In the genomic region with DNA sequence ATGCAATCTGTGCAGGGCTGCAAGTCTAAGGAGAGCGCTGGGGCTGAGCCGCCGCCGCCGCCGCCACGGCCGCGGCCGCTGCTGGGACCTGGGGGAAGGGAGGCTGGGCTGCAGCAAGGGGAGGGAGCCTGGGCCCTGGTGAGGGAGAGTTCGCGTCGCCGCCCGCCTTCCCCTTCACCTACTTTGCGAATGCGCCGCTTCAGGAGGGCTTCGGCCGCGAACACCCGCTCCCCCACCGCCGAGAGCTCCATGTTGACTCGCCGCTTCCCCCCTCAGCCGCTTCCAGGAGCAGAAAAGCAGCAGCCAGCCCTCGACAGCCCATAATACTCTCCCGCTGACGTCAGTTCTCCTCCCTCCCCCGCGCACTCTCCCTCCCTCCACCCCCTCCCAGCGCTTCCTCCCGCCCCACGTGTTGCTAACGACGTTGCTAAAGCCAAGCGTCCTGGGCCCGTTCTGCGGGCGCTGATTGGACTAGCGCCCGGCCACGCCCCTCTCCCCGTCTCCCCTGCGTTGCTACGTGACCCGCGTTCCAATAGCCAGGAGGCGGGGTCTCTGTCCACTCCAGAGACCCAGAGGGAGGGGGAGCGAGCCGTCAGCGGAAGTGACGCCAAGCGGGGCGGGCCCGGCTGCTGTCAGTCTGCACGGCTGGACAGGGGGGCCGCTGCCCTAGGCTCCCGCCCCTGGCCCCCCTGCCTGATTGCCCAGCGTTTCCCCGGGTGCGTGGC, we compare ENCODE assay signal across 7 mouse cellular contexts. TPM values are rescaled to one million over a fixed set of nuclear protein-coding genes. Genes with fewer than 3 reads are reported as not detected.
DNase-seq lines count a peak whose midpoint lies in the region; ATAC-seq lines count a peak whose summit lies in the region.

A gene (minus strand): TSS at position 370 of the 725 bp plus-strand sequence.

- ATAC-seq in intestine, embryonic 16.5 days: peak; percentile 93
- ATAC-seq in midbrain, embryonic 11.5 days (ENCODE audit: low FRiP score): peak; percentile 92

- peak within 1 kb of the TSS; percentile 86 for H3K9ac ChIP-seq in intestine, embryonic 16.5 days (ENCODE audit: low read depth, low read length)
- peak within 1 kb of the TSS; percentile 86 for H3K9ac ChIP-seq in midbrain, embryonic 11.5 days (ENCODE audit: low read length)

- peaks cover 49% of the 10 kb centered on the region for H3K27me3 ChIP-seq in intestine, embryonic 16.5 days (replicated peaks; ENCODE audit: control insufficient read depth, insufficient read depth, low read length)
- peaks cover 75% of the 10 kb centered on the region for H3K27me3 ChIP-seq in midbrain, embryonic 11.5 days (ENCODE audit: control insufficient read depth, insufficient read depth, low read length)

- peak; percentile 100 for DNase-seq in adrenal gland, adult 2 months
- peak; percentile 100 for DNase-seq in embryo, embryonic 11.5 days (ENCODE audit: low read depth, low spot score)
- DNase-seq in gastrocnemius, postnatal 36 days: peak; percentile 98 to 99
- DNase-seq in left cerebral cortex, postnatal 36 days (ENCODE audit: low spot score in 2 of 2): peak; percentile 99 to 100
- peak; percentile 100 for DNase-seq in midbrain, embryonic 11.5 days (ENCODE audit: low spot score, missing footprints)
- DNase-seq in skeletal muscle tissue, adult 2 months (ENCODE audit: low read depth, low spot score): peak; percentile 100

- H3K9me3 ChIP-seq in intestine, embryonic 16.5 days (ENCODE audit: control insufficient read depth, low read length): no peaks in the 10 kb centered on the region
- H3K9me3 ChIP-seq in midbrain, embryonic 11.5 days (ENCODE audit: control insufficient read depth, low read length): no peaks in the 10 kb centered on the region

- peaks cover 6% of the 10 kb centered on the region for H3K36me3 ChIP-seq in intestine, embryonic 16.5 days (ENCODE audit: control insufficient read depth, insufficient read depth, low read length)
- 0 out of 2 replicates have a peak, but pooled peaks cover 3% of the 10 kb centered on the region for H3K36me3 ChIP-seq in midbrain, embryonic 11.5 days (ENCODE audit: control insufficient read depth, insufficient read depth, low read length)

- peak within 1 kb of the TSS; percentile 97 for H3K4me2 ChIP-seq in intestine, embryonic 16.5 days (ENCODE audit: low read depth, low read length)
- peak within 1 kb of the TSS; percentile 97 for H3K4me2 ChIP-seq in midbrain, embryonic 11.5 days

- under 1% methylated on average over 52 of the region's 63 CpGs for WGBS in intestine, embryonic 16.5 days
- WGBS in midbrain, embryonic 11.5 days: under 1% methylated on average over 56 of the region's 63 CpGs

- peak within 1 kb of the TSS; percentile 76 for H3K4me3 ChIP-seq in intestine, embryonic 16.5 days (ENCODE audit: low read length)
- peak within 1 kb of the TSS; percentile 59 for H3K4me3 ChIP-seq in midbrain, embryonic 11.5 days (ENCODE audit: low read depth, low read length)

- peak within 1 kb of the TSS; percentile 73 for H3K27ac ChIP-seq in intestine, embryonic 16.5 days (ENCODE audit: low read length)
- H3K27ac ChIP-seq in midbrain, embryonic 11.5 days (ENCODE audit: low read depth, low read length): peak within 1 kb of the TSS; percentile 76

- intact Hi-C loops in gastrocnemius, postnatal 36 days (cut with DNase I): loop anchor here (5.0 kb wide), 1 partner anchor 87 kb away; no protein-coding TSS in a partner anchor
- intact Hi-C loops in left cerebral cortex, postnatal 36 days (cut with DNase I): loop anchor here (2.0 kb wide), 1 partner anchor 16 kb away; no protein-coding TSS in a partner anchor

- H3K4me1 ChIP-seq in intestine, embryonic 16.5 days (ENCODE audit: control insufficient read depth, insufficient read depth, low read length): peaks cover 51% of the 10 kb centered on the region
- peaks cover 63% of the 10 kb centered on the region for H3K4me1 ChIP-seq in midbrain, embryonic 11.5 days (ENCODE audit: control insufficient read depth, insufficient read depth, low read length)

RNA-seq across cellular contexts. Expression of the gene that starts here (rescaled TPM):
- 10 to 100 TPM; 16.3 to 22.9 TPM for total RNA-seq in adrenal gland, adult 2 months (2021)
- polyA plus RNA-seq in adrenal gland, adult 2 months (2012; rRNA removed): 11.3 and 12.2 TPM in 2 replicates
- 1 to 10 TPM; 1.5 to 1.9 TPM for total RNA-seq in gastrocnemius, postnatal 36 days (2021)
- 8.1 and 8.5 TPM in 2 replicates for polyA plus RNA-seq in intestine, embryonic 16.5 days (2015; fragmentation: Nextera tagmentation; extraction: Ambion mirVana)
- 10 to 100 TPM; 12.3 to 16.0 TPM for total RNA-seq in left cerebral cortex, postnatal 36 days (2021)
- 11.3 and 11.9 TPM in 2 replicates for polyA plus RNA-seq in midbrain, embryonic 11.5 days (2014; fragmentation: Nextera tagmentation; extraction: Ambion mirVana)

Comparison
In these comparisons a context has a peak if more than half of its experiments do, and no peak if none do; other contexts are left out.
1. Peak in every context shown above with its lines: DNase-seq, ATAC-seq, H3K4me3 ChIP-seq and H3K27ac ChIP-seq.
2. RNA of the gene that starts here (total RNA-seq): 16.3 to 22.9 TPM in adrenal gland, adult 2 months and 12.3 to 16.0 TPM in left cerebral cortex, postnatal 36 days; 1.5 to 1.9 TPM in gastrocnemius, postnatal 36 days; every median in the first group is over 4 times any median in the second.